Mouse (Mus musculus): ENCODE measurements at regions not wholly inside any gene's neighbourhood (a gene's known extent, or its start where the extent isn't known, plus 50 kb on each side); places are given as distances from the start of the nearest gene placed in this dataset.
A peak's percentile ranks its signal among the peaks of the same experiment; 100 is the strongest.

GRCm38 (mm10) chr10:10628236-10628717 lies 52.9 kb upstream of the Gm10944 start:
- DNase-seq (ENCODE audit: inconsistent ontology term): peak; percentile 58

GRCm38 (mm10) chr10:10614976-10615762 lies 57.1 kb upstream of the Rab32 start:
- no peak for DNase-seq (ENCODE audit: inconsistent ontology term)

- DNase-seq (ENCODE audit: inconsistent ontology term): no peak
Measured at GRCm38 (mm10) chr10:10610561-10611345, 52.7 kb upstream of the Rab32 start.

GRCm38 (mm10) chr10:10608626-10609168 lies 50.6 kb upstream of the Rab32 start:
- no peak for DNase-seq (ENCODE audit: inconsistent ontology term)
